Mouse (Mus musculus): Measurements from ENCODE around the gene Gm884.

Gm884 gene

DNA sequence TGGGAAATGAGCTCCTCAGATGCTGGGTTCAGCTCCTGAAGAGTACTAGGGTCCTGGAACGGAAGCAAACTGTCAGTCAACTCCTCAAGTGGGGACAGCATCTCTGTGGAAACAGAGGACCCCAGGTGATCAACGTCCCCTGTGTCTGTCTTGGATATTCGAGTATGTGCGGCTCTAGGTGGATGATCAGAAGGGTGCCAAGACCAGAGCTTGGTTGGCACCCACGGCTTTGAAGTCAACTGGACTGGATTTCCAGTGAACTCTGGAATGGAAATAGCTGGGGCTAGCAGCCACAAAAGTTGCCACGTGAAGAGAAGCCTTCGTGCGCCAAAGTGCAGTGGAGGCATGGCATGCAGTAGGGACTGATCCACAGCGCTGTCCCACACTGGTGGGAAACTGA, at the start of gene Gm884:
Gene Gm884, minus strand, starts transcription at position 101 of the 400 bp plus-strand sequence.
- no peak for DNase-seq (ENCODE audit: low spot score)

DNA sequence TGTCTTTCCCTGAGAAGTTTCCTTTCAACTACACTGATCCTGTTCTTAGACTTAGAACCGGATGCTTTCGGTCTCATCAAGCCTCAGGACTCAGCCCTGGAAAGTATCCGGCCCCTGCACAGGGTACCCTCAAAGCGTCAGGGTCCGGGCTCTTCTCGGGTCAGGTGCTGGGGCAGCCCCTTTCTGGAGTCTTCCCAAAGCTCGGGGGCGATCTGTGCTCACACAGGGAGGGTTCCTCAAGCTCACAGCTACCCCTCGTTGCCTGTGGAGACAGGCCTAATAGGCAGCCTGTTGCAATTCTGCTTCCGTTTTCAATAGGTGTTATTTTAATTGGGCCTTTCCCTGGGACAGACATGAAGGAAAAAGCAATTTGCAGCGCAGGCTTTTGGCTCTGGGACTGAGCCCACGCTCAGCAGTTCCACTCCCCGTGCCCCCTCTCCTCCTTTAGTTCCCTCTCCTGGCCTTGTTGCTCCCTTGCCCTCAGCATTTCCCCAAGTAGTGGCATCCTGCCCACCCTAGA, 46.0 kb upstream of the Gm884 start:
- DNase-seq (ENCODE audit: low spot score): no peak

DNA sequence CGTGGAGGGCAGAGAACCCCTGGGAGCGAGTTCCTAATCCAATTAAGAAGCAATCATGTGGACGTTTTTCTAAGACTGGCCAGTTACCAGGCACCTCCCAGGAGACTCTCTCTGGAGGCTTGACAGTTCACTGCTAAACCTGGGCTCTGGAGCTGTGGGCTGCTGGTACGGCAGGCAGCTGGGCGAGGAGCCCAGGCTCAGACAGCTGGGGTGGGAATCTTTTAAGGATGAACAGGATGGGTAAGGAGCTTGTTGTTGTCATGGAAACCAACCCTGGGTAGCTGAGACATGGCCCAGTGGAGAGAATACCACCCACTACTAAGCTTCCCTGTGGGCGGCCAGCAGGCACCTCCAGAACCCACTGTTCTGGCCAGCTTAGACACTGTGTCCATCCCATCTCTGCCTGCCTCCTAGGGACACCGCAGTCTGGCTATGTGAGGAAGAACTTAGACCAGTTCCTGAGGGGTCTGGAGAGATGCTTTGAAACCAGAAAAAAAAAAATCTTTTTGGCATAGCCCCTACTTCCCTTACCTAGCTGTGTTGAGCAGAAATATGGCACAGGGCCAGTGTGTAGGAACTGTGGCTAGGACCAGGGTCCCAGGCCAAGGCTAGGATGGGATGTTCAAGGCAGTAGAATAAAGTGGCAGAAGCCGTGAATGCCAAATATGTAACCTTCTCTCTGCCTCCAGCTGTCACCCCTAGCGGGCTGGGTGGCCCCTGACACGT, 45.4 kb upstream of the Gm884 start:
- no peak for DNase-seq (ENCODE audit: low spot score)

DNA sequence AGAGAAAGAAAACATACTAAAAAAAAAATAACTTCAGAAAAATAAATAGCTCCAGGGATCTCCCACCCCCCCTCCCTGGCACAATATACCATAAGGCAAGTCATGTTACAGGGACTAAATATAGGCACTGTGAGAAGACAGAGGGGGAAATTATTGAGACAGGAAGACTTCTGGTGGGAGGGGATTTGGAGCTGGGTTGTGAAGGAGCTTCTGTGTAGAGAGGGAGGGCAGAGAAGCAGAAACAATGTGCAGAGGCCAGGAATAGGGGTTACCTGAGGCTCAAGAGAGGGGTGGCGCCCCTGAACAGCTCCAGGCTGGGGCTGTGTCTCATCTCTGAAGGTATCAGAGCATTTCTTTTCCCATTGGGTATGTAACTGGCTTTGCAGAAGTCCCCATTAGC, 44.8 kb upstream of the Gm884 start:
- no peak for DNase-seq (ENCODE audit: low spot score)

DNA sequence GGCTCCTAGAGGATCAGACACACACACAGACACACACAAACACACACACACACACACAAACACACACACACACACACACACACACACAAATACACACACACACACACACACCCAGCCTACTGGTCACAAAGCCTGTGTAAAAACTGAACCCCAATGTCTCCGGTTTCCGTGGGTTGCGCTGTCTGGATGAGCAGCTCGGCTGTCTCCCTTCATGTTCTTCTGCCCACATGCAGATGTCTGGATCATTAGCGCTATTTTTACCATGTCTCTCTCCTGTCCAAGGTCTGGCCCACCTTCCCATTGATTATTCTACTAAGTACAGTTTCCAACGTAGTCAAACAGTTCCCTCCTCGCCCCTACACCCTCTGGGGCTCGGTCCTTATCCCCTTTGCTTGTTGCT, 42.2 kb upstream of the Gm884 start:
- DNase-seq (ENCODE audit: low spot score): no peak

DNA sequence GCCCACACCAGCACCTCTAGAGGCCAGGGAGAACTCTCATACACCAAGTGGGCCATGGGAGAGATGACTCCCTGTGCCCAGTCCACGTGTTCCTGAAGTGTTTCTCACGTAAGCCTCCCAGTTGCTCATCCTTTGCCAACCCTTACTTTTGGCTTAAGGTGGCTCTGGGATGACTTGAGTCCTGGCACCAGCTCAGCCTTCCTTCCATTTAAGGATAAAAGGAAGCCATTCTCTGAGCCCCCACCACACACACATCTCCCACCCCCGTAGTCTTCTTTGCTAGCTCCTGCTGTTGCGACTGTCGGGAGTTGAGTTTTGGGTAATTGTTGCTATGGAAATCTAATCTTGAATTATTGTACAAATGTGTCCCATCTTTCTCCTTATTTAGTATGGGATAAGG, 41.6 kb upstream of the Gm884 start:
- DNase-seq (ENCODE audit: low spot score): no peak

DNA sequence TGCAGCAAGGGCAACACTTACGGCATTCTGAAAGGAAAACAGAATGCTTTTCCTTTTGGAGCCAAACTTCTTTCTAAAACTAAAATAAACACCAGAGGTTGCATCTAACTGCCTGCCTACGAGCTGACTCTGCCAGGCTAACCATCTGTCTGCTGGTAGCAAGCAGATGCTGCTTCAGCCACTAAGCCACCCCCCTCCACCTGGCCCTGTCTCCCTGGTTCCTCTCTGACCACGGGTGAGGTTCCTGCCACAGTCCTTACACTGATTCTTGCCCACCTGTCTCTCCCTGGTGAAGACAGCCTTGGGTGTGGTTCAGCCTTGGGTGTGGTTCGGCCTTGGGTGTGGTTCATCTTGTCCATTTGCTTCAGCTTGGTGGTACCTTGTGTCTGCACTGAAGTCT, 40.9 kb upstream of the Gm884 start:
- no peak for DNase-seq (ENCODE audit: low spot score)

DNA sequence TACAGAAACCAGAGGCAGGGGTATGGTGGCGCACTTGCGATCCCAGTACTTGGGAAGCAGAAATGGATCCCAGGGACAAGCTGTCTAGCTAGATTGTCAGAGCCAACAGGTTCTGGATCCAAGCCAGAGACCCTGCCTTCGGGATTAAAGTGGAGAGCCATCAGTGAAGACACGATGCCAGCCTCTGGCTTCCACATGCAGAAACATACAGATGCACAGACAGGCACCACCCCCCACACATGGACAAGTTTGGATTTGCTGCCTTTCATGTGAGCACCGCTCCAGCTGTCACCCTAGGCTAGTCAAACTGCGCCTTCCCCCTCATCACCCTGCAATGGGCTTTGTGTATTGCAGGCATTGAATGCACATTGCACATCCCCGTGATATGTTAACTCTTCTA, 37.2 kb upstream of the Gm884 start:
- DNase-seq (ENCODE audit: low spot score): no peak

DNA sequence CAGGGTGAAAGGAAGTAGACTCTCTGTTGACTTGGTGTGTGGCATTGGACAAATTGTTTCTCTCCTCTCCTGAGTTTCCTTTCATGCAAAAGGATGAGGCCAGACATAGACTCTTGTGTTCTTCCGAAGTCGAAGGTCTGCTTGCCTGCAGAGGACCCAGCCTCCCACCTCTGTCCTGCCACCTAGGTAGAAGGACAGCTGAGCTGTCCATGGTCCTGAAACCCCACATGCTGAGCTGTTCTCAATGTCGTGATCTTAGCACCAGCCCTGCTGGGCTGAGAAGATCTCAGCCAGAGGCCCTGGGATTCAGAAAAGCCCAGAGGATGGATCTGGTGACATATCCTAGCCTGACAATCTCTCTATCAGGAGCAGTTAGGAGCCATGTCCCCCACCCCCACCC, 35.6 kb upstream of the Gm884 start:
- DNase-seq (ENCODE audit: low spot score): peak; percentile 89

DNA sequence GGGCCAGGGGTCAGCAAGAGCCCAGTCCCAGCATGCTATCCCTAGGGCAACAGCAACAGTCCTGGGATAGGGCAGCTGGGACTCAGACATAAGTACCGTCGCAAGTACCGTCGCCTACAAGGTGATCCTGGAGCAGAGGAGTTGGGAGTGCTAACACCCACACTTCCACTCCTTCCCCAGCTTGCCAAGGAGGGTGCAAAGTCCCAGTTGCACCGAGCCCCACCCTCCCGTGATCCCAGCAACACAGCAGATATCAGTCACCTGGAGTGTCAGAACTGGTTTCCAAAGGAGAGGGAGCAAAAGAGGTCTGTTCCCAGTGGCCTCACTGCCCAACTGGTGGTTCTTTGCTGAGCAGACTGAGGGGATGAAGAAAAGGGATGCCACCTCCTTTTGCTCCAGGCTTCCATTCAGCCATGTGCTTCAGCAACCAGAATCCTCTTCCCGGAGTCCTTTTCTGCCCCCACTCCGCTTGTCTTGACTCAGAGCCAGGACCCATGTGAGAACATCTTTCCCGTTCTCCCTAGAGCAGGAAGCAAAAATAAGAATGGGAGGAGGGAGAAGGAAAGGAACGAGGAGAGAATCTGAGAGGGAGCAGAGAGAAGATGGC, 32.5 kb upstream of the Gm884 start:
- no peak for DNase-seq (ENCODE audit: low spot score)

DNA sequence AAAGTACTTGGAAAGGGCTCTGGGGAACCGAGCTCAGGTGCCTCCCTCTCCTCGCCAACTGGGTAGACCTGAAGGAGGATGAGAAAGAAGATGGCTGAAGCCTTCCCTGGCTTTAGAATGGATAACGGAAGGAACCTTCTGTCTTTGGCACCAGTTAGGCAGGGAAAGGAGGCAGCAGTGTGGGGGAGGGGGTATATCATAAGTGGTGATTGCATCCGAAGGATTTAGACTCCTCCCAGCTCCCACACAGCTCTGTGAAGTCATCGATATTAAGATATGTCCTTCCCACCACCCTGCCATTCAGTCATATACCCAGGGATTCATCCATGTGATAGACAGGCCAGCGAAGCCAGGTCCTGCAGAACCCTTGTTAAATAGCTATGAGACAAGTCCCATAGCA, 30.5 kb upstream of the Gm884 start:
- no peak for DNase-seq (ENCODE audit: low spot score)

DNA sequence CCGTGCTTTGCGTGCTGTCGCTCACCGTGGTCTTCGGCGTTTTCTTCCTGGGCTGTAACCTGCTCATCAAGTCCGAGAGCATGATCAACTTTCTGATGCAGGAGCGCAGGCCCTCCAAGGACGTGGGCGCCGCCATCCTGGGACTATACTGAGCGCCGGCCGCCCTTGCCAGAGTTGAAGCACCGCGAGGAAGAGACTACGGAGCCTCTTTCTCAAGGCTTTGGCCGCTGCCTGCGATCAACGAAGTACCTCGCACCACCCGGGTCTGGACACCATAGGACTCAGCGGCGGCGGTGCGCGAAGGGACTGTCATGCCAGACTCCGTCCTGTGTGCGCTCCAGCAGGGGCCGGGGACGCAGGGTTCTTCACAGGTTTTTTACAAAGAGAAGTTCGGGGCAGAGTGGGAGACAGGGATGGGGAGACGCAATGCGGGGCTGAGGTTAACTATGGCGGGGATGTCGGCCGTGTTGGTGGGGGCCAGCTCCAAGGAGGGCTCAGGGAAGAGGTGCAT, 29.1 kb upstream of the Gm884 start:
- DNase-seq (ENCODE audit: low spot score): peak; percentile 49

DNA sequence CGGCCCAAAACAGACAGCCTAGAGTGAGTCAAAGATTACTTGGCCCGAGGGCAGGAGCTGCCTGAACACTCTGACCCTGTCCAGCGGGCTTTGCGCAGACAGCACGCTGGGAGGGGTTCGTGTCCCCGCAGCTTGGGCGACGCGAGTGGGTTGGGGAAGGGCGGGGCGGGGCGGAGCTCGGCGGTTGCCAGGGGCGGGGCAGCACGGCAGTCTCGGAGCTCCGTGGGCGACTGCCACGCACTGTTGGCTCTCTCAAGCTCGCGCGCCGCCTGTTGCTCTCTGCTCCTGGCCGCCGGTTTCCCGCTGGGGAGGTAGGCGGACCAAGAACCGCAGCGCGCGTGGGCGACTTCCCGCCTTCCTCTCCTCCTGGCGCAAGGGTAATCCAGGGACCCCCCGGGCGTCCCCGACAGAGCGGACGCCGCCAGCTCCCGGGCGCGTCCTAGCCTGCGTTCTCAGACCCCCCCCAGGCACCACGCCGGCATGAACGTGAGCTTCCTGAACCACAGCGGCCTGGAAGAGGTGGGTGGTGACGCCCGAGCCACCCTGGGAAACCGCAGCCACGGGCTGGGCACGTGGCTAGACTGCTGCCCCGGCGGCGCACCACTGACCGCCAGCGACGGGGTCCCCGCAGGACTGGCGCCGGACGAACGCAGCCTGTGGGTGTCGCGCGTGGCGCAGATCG, 28.5 kb upstream of the Gm884 start, which contains the start of gene Rprml:
Gene Rprml, plus strand, starts transcription at position 270 of the 682 bp plus-strand sequence.
- DNase-seq (ENCODE audit: low spot score): peak; percentile 24

DNA sequence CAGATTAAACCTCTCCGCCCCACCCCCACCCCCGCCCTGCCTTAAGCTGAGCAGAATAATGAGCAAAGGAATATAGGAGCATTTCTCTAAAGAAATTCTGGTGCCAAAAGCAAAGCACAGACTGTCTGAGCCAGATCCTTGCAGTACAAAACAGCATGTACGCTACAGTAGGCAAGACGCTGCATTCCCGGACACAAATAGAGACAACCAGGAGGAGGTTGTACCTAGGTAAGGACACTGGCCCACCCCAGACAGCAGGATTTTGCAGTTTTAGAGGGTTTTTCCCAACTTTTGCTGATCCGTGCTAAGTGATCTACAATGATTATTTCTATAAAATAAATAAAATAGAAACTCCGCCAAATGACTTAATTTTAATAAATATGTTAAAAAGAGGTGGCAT, 27.7 kb upstream of the Gm884 start:
- no peak for DNase-seq (ENCODE audit: low spot score)

DNA sequence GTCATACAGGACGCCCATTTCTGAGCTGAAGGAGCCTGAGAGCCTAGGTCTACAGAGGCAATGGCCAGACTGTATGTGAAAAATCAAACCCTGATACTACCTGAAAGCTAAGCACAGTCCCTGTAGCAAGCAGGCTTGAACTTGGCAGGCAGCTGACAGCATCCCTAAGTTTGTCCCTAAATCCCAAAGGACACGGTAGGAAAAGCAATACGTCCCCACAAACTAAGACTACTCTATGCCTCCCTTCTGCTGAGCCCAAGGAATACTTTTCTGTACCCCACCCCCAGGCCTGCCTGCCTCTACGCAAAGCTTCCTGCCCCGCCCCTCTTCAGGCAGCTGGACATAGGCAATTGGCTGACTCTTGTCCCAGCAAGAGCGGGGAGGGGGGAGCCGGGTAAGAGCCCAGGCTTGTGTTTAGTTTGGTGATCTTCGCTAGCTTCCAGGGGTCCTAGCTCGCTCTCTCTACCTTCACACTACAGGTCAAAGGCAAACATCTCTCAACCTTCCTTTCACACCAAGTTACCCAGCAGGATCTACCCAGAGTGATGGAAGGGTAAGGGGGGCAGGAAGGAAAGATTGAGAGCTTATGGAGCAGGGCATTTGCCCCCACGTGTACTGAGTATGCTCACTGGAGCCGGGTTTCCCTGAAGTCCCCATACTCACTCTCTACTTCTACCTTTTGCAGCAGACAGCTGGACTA, 27.1 kb upstream of the Gm884 start:
- DNase-seq (ENCODE audit: low spot score): peak; percentile 46

DNA sequence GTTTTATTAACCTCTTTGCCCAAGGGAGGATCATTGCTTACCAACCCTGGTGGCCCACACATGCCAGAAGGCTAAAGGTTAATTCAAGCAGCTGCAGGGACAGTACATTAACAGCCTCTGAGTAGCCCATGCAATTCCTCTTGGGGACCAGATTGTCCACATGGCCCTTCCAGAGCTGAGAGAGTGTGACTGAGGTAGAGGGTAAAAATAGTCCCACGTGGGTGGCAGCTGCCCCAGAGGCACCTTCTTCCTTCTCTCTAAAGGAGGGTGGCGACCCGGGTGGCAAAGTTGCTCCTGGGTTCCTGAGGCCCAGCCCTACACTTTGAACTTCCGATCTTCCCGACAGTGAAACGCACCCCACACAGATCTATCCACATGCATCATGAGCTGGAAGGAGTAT, 25.4 kb upstream of the Gm884 start:
- no peak for DNase-seq (ENCODE audit: low spot score)

DNA sequence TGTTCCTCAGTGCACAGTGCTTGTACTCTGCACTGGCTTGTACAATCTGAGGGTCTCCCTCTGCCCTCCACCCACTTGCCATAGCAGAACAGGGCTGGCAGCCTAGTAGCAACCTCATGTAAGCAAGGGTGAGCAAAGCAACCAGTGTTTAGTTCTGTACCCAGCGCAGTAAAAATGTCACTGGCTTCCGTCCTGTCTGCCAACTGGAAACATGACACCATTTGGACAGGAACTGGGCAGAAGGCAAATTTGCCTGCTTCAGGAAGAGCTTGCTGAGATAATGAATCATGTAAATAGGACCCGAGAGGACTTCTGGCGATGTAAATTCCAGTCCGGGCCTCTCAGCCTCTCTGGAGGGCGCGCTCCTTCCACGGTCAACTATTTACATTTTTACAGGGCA, 24.8 kb upstream of the Gm884 start:
- DNase-seq (ENCODE audit: low spot score): no peak

DNA sequence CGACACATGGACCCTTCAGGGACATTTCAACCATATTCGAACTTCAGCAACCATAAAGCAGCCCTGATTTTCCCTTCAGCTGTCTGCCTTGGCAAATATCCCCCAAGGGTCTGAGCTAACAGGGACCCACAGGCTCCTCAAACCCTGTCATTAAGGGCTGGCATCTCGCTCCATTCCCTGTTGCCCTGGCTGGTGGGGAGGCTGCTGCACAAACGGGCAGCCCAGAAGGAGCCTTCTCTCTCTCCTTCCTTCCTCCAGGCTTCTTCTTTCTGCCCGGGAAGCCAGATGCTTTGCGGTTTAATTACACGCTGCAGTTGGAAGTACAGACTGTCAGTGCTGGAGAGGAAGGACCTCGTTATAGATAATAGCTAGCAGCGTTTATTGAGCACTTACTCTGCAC, 22.3 kb upstream of the Gm884 start:
- DNase-seq (ENCODE audit: low spot score): no peak

DNA sequence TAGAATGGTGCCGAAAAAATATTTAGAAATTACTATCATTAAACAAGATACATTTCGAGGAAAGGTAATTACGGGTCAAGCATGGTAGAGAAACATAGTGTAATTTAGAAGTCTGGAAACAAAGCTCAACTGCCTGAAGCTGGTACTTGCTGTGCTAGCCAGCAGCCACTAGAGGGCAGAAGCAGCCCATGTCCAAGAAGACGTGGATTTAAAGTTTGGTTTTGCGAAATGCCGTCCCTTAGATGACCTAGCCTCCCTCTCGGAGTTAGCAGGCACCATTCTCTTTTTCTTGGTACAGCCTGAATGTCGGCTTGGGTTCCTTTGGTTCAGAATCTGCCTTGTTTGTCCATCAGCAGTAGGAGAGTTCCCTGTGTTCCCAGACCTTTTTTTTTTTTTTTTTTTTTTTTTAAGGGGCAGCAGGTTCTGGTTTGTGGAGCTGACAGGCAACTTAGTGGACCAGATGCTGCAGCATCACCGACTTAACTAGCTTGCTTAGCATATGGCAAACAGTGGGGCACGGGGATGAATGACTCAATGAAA, 18.5 kb upstream of the Gm884 start:
- DNase-seq (ENCODE audit: low spot score): peak; percentile 89

DNA sequence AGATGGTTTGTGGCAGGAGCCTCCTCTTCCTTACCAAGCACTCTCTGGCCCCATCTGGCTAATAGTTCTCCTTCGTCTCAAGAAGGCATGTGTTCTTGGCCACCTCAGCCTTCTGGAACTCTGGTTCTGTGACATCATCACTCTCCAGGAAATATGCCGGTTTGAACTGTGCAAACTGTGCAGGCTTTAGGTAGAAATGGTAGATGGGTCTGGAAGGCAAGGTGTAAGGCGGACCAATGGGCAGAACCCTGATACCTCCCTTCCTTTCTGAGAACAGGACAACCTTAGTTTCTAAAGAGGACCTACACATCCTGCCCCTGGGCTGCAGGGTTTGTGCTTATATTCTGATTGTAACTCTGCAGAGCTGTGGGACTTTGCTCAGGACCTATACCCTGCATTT, 17.9 kb upstream of the Gm884 start, which contains the start of gene Lyzl6:
Gene Lyzl6, minus strand, starts transcription at position 101 of the 400 bp plus-strand sequence.
- DNase-seq (ENCODE audit: low spot score): no peak

DNA sequence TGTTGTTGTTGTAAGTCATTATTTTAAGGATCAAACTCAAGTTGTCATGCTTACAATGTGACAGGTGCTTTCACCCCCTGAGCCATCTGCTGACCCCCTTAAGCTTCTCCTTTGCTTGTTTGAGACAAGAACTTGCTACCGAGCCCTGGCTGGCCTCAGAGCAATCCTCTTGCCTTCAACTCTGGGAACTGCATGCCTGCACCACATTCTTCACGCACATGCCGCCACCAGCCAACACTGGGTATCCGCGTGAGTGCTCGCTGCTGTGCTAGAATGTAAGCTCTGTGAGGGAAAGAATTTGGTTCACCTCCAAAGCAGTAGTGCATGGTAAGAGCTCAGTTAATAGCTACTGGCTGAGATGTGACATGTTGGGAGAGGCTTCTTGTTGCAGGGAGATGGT, 15.3 kb upstream of the Gm884 start:
- no peak for DNase-seq (ENCODE audit: low spot score)

DNA sequence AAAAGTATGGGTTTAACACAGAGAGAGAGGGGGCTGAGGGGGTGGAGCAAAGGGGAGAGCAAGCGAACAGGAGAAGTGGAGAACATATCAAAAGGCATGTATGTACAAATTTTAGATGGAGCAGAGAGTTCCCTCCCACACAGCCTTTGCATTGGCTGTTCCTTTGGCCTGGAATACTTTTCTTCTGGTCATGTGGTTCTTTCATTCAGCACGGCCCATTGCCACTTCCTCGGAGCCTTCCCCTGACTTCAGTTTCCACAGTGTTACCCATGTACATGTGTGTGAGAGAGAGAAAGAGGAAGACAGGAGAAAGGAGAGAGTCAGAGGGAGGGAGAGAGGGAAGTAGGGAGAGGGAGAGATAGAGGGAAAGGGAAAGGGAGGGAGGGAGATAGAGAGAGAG, 14.5 kb upstream of the Gm884 start:
- no peak for DNase-seq (ENCODE audit: low spot score)

All from embryo, embryonic 10 days (tissue).